Mouse (Mus musculus) heart, adult 2 months (tissue): Measurements from ENCODE around the gene Tlr6. TPM values are rescaled to one million over a fixed set of nuclear protein-coding genes. Genes with fewer than 3 reads are reported as not detected.

Experiments
- DNase-seq, 2 experiments: peaks; one replicate each; pipeline ENCODE4 v3.0.0; 2021
- H3K27ac ChIP-seq: fragments of 200-600 bp; 2 replicates; pipeline ENCODE4 v1.8.1; 2022
- H3K27me3 ChIP-seq: fragments of 200-500 bp; 2 replicates; pipeline ENCODE4 v1.6.1; 2012; ENCODE audit warnings: mild to moderate bottlenecking, low read length, inconsistent platforms, mixed read lengths; ENCODE audit not compliant: control insufficient read depth, insufficient read depth
- H3K36me3 ChIP-seq: fragments of 200-500 bp; 2 replicates; pipeline ENCODE4 v1.6.1; 2012; ENCODE audit warnings: low read length, inconsistent platforms; ENCODE audit not compliant: control insufficient read depth, insufficient read depth
- H3K4me1 ChIP-seq: fragments of 200-500 bp; 2 replicates; pipeline ENCODE4 v1.6.1; 2011; ENCODE audit warnings: low read length; ENCODE audit not compliant: control insufficient read depth, insufficient read depth
- H3K4me3 ChIP-seq: fragments of 200-600 bp; 2 replicates; pipeline ENCODE4 v1.8.1; 2022
- H3K79me2 ChIP-seq: fragments of 200-500 bp; replicated peaks from 2 replicates; pipeline ENCODE4 v1.6.1; 2012; ENCODE audit warnings: mild to moderate bottlenecking, inconsistent platforms, low read length, moderate library complexity, mixed read lengths; ENCODE audit not compliant: control insufficient read depth, insufficient read depth
- H3K9ac ChIP-seq: fragments of 200-500 bp; 2 replicates; pipeline ENCODE4 v1.6.1; 2012; ENCODE audit warnings: low read depth, mild to moderate bottlenecking, control low read depth, inconsistent platforms, low read length, mixed read lengths
- CTCF ChIP-seq: fragments of 200-600 bp; IDR thresholded peaks from 2 replicates; pipeline ENCODE4 v1.8.1; 2022; ENCODE audit warnings: antibody characterized with exemption, mild to moderate bottlenecking, moderate library complexity
- EP300 ChIP-seq: fragments of 200-500 bp; IDR thresholded peaks from 2 replicates; pipeline ENCODE4 v1.6.1; 2011; ENCODE audit warnings: low read depth, low read length, control low read depth; ENCODE audit not compliant: insufficient read depth
- POLR2A ChIP-seq: fragments of 200-500 bp; IDR thresholded peaks from 2 replicates; pipeline ENCODE4 v1.6.1; 2011; ENCODE audit warnings: mild to moderate bottlenecking, low read depth, low read length, control low read depth; ENCODE audit not compliant: insufficient read depth
- WGBS: fragments of 180-500 bp; shearing (Covaris S2); methylation state at CpG from one replicate; pipeline ENCODE4 v1.1.7; 2018; 5-methylcytosine and 5-hydroxymethylcytosine counted together
- intact Hi-C: fragments of 180-260 bp; cut with DNase I; formaldehyde crosslinking; loops from one replicate; pipeline ENCODE4 v1.15.1; 2025
- long read RNA-seq: library from polyadenylated mRNA; stranded (forward); transcript quantifications from one replicate; pipeline ENCODE4 v2.0.0, GENCODE M21; 2021
- polyA plus RNA-seq: library from polyadenylated mRNA; depleted of rRNA; stranded (reverse); fragments of >200 nt; gene quantifications from 2 replicates; pipeline ENCODE4 v1.2.3, GENCODE M21; 2012; rRNA removed
- total RNA-seq, 2 experiments: library from RNA; stranded (reverse); gene quantifications; 2 replicates each; pipeline ENCODE4 v1.2.3; 2021

Gene Tlr6
- total RNA-seq (under 1 TPM; 0.52 to 0.96 TPM), polyA plus RNA-seq (0.21 and 0.64 TPM in 2 replicates)
- long read RNA-seq, partial matches to known transcripts = 0 of 1 reads
- long read RNA-seq, other reads (novel, unspliced or antisense) = 0 of 1 reads

- WGBS = 66% methylated on average over 13 of the region's 13 CpGs
- H3K27me3 ChIP-seq = no peaks in the 10 kb centered on the region
- DNase-seq = peak; percentile 65 to 68
- H3K79me2 ChIP-seq = no peaks in the 10 kb centered on the region
- peak within 1 kb of the TSS; percentile 75 for H3K27ac ChIP-seq
- intact Hi-C loops = loop anchor here (10.0 kb wide), 2 partner anchors 75 to 665 kb away; no protein-coding TSS in a partner anchor
- no peaks in the 10 kb centered on the region for H3K4me1 ChIP-seq
- TF ChIP-seq CTCF (peak; percentile 91), POLR2A (no peak), EP300 (no peak)
- peak within 1 kb of the TSS; percentile 45 for H3K4me3 ChIP-seq
- no peaks in the 10 kb centered on the region for H3K36me3 ChIP-seq
- H3K9ac ChIP-seq = no peak within 1 kb of the TSS
Observed at GRCm38 (mm10) chr5:64959843-64960230, at the start of gene Tlr6. Tlr6 (minus strand) TSS chr5:64960097.

DNA sequence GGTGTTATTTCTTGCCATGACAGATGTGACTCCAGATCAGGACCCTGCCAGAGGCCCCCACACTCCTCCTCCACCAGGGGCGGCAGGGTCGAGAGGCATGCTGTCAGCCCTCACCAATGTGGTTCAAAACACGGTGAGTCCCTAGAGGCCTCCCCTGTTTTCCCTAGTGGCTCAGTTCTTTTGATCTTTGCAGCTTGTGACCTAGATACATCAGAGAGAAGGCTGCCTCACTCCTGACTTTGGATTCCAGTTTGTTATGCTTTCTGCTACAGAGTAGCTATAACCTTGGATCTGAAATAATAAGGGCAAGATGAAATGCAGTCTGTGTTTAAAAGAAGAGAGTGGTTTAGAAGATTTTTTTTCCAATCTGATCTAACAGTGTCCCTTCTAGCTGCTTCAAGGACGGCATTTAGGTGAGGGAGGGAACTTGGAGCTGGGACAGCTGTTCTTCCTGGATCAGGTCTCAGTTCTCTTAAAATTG is 46.2 kb upstream of the Tlr6 start:
- intact Hi-C loops = no loop called here
- Histone ChIP-seq H3K36me3 (peaks cover 9% of the 10 kb centered on the region), H3K79me2 (no peaks in the 10 kb centered on the region), H3K4me1 (no peaks in the 10 kb centered on the region; the same call in 1 of the 2 replicates), H3K27me3 (no peaks in the 10 kb centered on the region), H3K9ac (no peak overlapping the region), H3K27ac (no peak overlapping the region; the same call in 1 of the 2 replicates), H3K4me3 (no peak overlapping the region)
- TF ChIP-seq CTCF (no peak), POLR2A (no peak), EP300 (no peak)
- DNase-seq = no peak
- WGBS = 32% methylated on average over 4 of the region's 4 CpGs

- Histone ChIP-seq H3K36me3 (peaks cover 9% of the 10 kb centered on the region), H3K79me2 (no peaks in the 10 kb centered on the region), H3K4me1 (no peaks in the 10 kb centered on the region; the same call in 1 of the 2 replicates), H3K9ac (no peak overlapping the region), H3K27ac (no peak overlapping the region), H3K4me3 (no peak overlapping the region), H3K27me3 (no peaks in the 10 kb centered on the region)
- DNase-seq = no peak
- whole genome bisulfite sequencing = 87% methylated on average over 4 of the region's 4 CpGs
- intact Hi-C loops = loop anchor here (2.0 kb wide), 1 partner anchor 154 kb away; no protein-coding TSS in a partner anchor
- no peak for TF ChIP-seq CTCF
- TF ChIP-seq EP300 = no peak
- no peak for TF ChIP-seq POLR2A
Observed at GRCm38 (mm10) chr5:65005251-65005650, 45.4 kb upstream of the Tlr6 start.

DNA sequence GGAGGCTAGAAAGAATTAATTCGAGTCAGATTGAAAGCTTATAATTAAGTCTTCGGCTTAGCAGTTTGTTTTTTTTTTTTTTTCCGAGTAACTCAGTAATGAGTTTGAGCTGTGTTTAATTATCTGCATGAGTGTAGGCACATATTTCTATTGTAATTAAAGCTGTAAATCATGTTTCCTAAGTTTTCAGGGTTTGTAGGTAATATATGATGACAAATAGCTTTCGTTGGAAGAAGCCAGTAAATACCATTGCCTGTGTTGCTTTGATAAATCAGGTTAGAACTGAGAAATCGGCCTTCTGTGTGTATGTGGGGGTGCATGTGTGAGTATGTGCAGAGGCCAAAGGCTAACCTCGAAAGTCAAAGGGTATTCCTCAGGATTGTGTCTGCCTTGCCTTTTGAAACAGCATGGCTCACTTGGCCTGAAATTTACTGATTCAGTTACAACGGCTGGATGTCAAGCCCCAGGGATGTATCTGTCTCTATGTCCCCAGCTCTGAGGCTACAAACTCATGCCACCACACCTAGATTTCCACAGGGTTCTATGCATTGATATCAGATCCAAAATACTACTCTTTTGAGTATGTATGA is 44.1 kb upstream of the Tlr6 start:
- H3K79me2 ChIP-seq = no peaks in the 10 kb centered on the region
- no peak overlapping the region for H3K4me3 ChIP-seq
- no peak overlapping the region for H3K9ac ChIP-seq
- intact Hi-C loops = loop anchor here (1.0 to 2.0 kb wide), 3 partner anchors 155 to 239 kb away; no protein-coding TSS in a partner anchor
- H3K27ac ChIP-seq = no peak overlapping the region
- no peaks in the 10 kb centered on the region for H3K27me3 ChIP-seq
- 86% methylated on average over 7 of the region's 7 CpGs for WGBS
- no peak for DNase-seq
- peaks cover 9% of the 10 kb centered on the region for H3K36me3 ChIP-seq
- TF ChIP-seq CTCF = no peak
- no peak for TF ChIP-seq EP300
- no peak for TF ChIP-seq POLR2A
- no peaks in the 10 kb centered on the region; the same call in 1 of the 2 replicates for H3K4me1 ChIP-seq

GRCm38 (mm10) chr5:65002940-65003824 is 43.3 kb upstream of the Tlr6 start:
- WGBS = 69% methylated on average over 10 of the region's 10 CpGs
- Histone ChIP-seq H3K36me3 (peaks cover 9% of the 10 kb centered on the region), H3K9ac (no peak overlapping the region), H3K27ac (no peak overlapping the region), H3K27me3 (no peaks in the 10 kb centered on the region), H3K4me1 (no peaks in the 10 kb centered on the region; the same call in 1 of the 2 replicates), H3K79me2 (no peaks in the 10 kb centered on the region), H3K4me3 (no peak overlapping the region)
- intact Hi-C loops = loop anchor here (1.0 to 2.0 kb wide), 2 partner anchors 210 to 240 kb away; no protein-coding TSS in a partner anchor
- TF ChIP-seq CTCF (peak; percentile 83), POLR2A (no peak), EP300 (no peak)
- DNase-seq = no peak
